Mouse (Mus musculus): ENCODE measurements at regions not wholly inside any gene's neighbourhood (a gene's known extent, or its start where the extent isn't known, plus 50 kb on each side); places are given as distances from the start of the nearest gene placed in this dataset.

GRCm38 (mm10) chr16:49319774-49320173 lies 262.5 kb downstream of the Myh15 start:
- TF ChIP-seq CTCF (IDR thresholded peaks at IDR 0.05; ENCODE audit: insufficient read depth, low read length) (no peak), POLR2A (IDR thresholded peaks at IDR 0.05; ENCODE audit: borderline replicate concordance, extremely low read depth, low read depth, low read length) (no peak)

Measured in lung, adult 2 months (tissue).